Mouse (Mus musculus) megakaryocyte, embryonic 14.5 days (primary cell): ENCODE data around the gene Mnd1.

Experiments
- FLI1 ChIP-seq: IDR thresholded peaks from 2 replicates; pipeline ENCODE4 v1.6.1; 2012; ENCODE audit warnings: low read length, inconsistent platforms, mixed read lengths
- GATA1 ChIP-seq: IDR thresholded peaks from 3 replicates; pipeline ENCODE4 v1.6.1; 2012; ENCODE audit warnings: mixed read lengths, low read length, inconsistent platforms, borderline replicate concordance

GRCm38 (mm10) chr3:84060946-84061345 is 94.6 kb downstream of the Mnd1 start:
- TF ChIP-seq GATA1 (no peak), FLI1 (no peak)
